Comparison of ENCODE assay signal across 24 mouse cellular contexts in genomic region chr10:100164526-100164925, GRCm38 (mm10).
DNase-seq lines count a peak whose midpoint lies in the region; TF ChIP-seq lines count a peak whose summit lies in the region.
"Had no signal": no experiment of that assay in that cellular context is flagged by ENCODE, and none has a peak within 500 bp of the region (broad histone marks: within the 10 kb centered on the region; RNA-seq: fewer than 3 reads in every experiment).

No protein-coding gene starts in this region.

- 35% methylated on average over 1 of the region's 1 CpGs for WGBS in kidney, adult 2 months

- H3K4me1 ChIP-seq in kidney, adult 2 months (ENCODE audit: control insufficient read depth, insufficient read depth, low read length), result no peaks in the 10 kb centered on the region
- peaks cover 2% of the 10 kb centered on the region; the same call in 1 of the 2 replicates for H3K4me1 ChIP-seq in brown adipose tissue, adult 24 weeks (ENCODE audit: control insufficient read depth, insufficient read depth, insufficient read length, low read length)
- H3K4me1 ChIP-seq: embryonic facial prominence, embryonic 12.5 days; forebrain, embryonic 15.5 days; hindbrain, embryonic 13.5 days; limb, embryonic 13.5 days; midbrain, embryonic 10.5 days; midbrain, embryonic 15.5 days; neural tube, embryonic 15.5 days; stomach, embryonic 15.5 days had no signal

- TF ChIP-seq CTCF in kidney, adult 2 months (conservative IDR thresholded peaks at IDR 0.05; ENCODE audit: insufficient read depth, insufficient read length, low read depth, low read length), result no peak
- TF ChIP-seq CTCF in layer of hippocampus, adult 2 months (conservative IDR thresholded peaks at IDR 0.05), result no peak

- no peaks in the 10 kb centered on the region for H3K36me3 ChIP-seq in kidney, adult 2 months (ENCODE audit: control insufficient read depth, insufficient read depth, low read length)
- H3K36me3 ChIP-seq: embryonic facial prominence, embryonic 12.5 days; forebrain, embryonic 15.5 days; heart, embryonic 13.5 days; hindbrain, embryonic 13.5 days; limb, embryonic 13.5 days; lung, embryonic 15.5 days; midbrain, embryonic 10.5 days; midbrain, embryonic 15.5 days; neural tube, embryonic 15.5 days; stomach, embryonic 15.5 days had no signal

- intact Hi-C loops in heart, postnatal 36 days (cut with DNase I), result loop anchor here (5.0 to 10.0 kb wide), 3 partner anchors 322 to 487 kb away; partner anchors contain the start of gene Csl

- no peak for TF ChIP-seq POLR2A in kidney, adult 2 months (IDR thresholded peaks at IDR 0.05; ENCODE audit: low read depth, low read length)

- DNase-seq in heart, adult 11 months, result peak; percentile 93
- DNase-seq in heart, postnatal 36 days, result no peak
- peak; percentile 49 for DNase-seq in kidney, adult 2 months
- no peak for DNase-seq in kidney, adult 8-10 months
- DNase-seq in layer of hippocampus, adult 2 months (ENCODE audit: low spot score in 2 of 2), result no peak
- no peak for DNase-seq in layer of hippocampus, postnatal 36 days
- DNase-seq in embryo, embryonic 10 days (ENCODE audit: low spot score), result no peak
- DNase-seq: adrenal gland, adult 8-10 months; cerebellum, adult 8-10 months; cerebellum, postnatal 25 days; heart, postnatal 4 days; retina, postnatal 1 day; right cerebral cortex, postnatal 14 days had no signal

- no peak overlapping the region for H3K27ac ChIP-seq in kidney, adult 2 months (ENCODE audit: insufficient read depth, low read depth, low read length)
- peak overlapping the region; percentile 64; the same call in 1 of the 2 replicates for H3K27ac ChIP-seq in layer of hippocampus, adult 2 months
- H3K27ac ChIP-seq in brown adipose tissue, adult 24 weeks (replicated peaks; ENCODE audit: low read depth, low read length), result peak overlapping the region; percentile 53
- H3K27ac ChIP-seq: embryonic facial prominence, embryonic 12.5 days; forebrain, embryonic 15.5 days; heart, embryonic 13.5 days; hindbrain, embryonic 13.5 days; limb, embryonic 13.5 days; lung, embryonic 15.5 days; midbrain, embryonic 10.5 days; midbrain, embryonic 15.5 days; neural tube, embryonic 15.5 days; stomach, embryonic 15.5 days had no signal

- H3K4me3 ChIP-seq in kidney, adult 2 months (ENCODE audit: insufficient read depth, low read depth, low read length), result no peak overlapping the region
- H3K4me3 ChIP-seq in layer of hippocampus, adult 2 months, result no peak overlapping the region
- no peak overlapping the region for H3K4me3 ChIP-seq in brown adipose tissue, adult 24 weeks (ENCODE audit: insufficient read depth, low read depth, low read length)
- H3K4me3 ChIP-seq: embryonic facial prominence, embryonic 12.5 days; forebrain, embryonic 15.5 days; heart, embryonic 13.5 days; hindbrain, embryonic 13.5 days; limb, embryonic 13.5 days; lung, embryonic 15.5 days; midbrain, embryonic 10.5 days; midbrain, embryonic 15.5 days; neural tube, embryonic 15.5 days; stomach, embryonic 15.5 days had no signal

- H3K27me3 ChIP-seq in kidney, adult 2 months (replicated peaks; ENCODE audit: control insufficient read depth, insufficient read depth, low read length), result no peaks in the 10 kb centered on the region
- H3K27me3 ChIP-seq: embryonic facial prominence, embryonic 12.5 days; forebrain, embryonic 15.5 days; heart, embryonic 13.5 days; hindbrain, embryonic 13.5 days; limb, embryonic 13.5 days; lung, embryonic 15.5 days; midbrain, embryonic 15.5 days; neural tube, embryonic 15.5 days; stomach, embryonic 15.5 days had no signal

Comparison
In these comparisons a context has a peak if more than half of its experiments do, and no peak if none do; other contexts are left out.
1. DNase-seq: peak in heart, adult 11 months (single experiment) and kidney, adult 2 months (single experiment); none in heart, postnatal 36 days (0 of 2), kidney, adult 8-10 months (0 of 2), layer of hippocampus, adult 2 months (0 of 2), layer of hippocampus, postnatal 36 days (0 of 2) and embryo, embryonic 10 days (single experiment).